Mouse (Mus musculus): Measurements from ENCODE around the gene Aqp6.

GRCm38 (mm10) chr15:99585741-99586140 lies 15.5 kb upstream of the Aqp6 start:
- TF ChIP-seq POLR2A (IDR thresholded peaks at IDR 0.05; ENCODE audit: borderline replicate concordance, low read depth, low read length) (no peak), CTCF (IDR thresholded peaks at IDR 0.05; ENCODE audit: low read depth, low read length) (no peak)
